Mouse (Mus musculus): Measurements from ENCODE around the gene Wdr31. TPM values are rescaled to one million over a fixed set of nuclear protein-coding genes. Genes with fewer than 3 reads are reported as not detected.

Gene Wdr31
- total RNA-seq, 2 experiments from 2014 or later = 0.50 to 1.2 TPM

- ATAC-seq (replicated peaks; ENCODE audit: poor library complexity) = no peak
Measured at GRCm38 (mm10) chr4:62406133-62406532, 64.6 kb downstream of the Wdr31 start.

DNA sequence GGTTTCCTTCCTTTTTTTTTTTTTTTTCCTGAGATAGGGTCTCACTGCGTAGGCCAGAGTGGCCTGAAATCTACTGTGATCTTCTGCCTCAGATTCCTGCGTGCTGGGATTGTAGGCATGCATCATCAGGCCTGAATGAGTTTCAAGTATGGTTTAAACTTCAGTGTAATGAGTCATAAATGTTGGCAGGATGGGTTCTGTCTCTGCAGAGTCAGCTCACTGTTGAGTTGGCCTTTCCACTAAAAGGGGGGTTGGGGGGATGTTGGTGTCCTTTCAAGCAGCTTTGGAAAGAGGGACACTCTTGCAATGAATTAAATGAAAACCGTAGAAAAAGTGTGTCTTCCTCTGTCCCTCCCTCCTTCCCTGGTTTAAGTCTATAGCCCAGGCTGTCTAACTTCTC, 71.7 kb downstream of the Wdr31 start:
- ATAC-seq (replicated peaks; ENCODE audit: poor library complexity) = no peak

Other genes with a start within 250 kb of the Wdr31 start
- 0.54 TPM in 1 of 2 replicates, not detected in the other for gene Zfp37, start 239.8 kb downstream of the Wdr31 start, total RNA-seq (2015)
- not detected in 2 replicates for gene Zfp37, start 239.8 kb downstream of the Wdr31 start, total RNA-seq (2017)
- 16.9 and 21.8 TPM in 2 replicates for gene Slc31a2, start 208.3 kb downstream of the Wdr31 start, total RNA-seq (2015)
- 18.6 and 23.0 TPM in 2 replicates for gene Slc31a2, start 208.3 kb downstream of the Wdr31 start, total RNA-seq (2017)
- gene Fkbp15, start 110.3 kb downstream of the Wdr31 start, total RNA-seq (2015) = 22.1 and 24.8 TPM in 2 replicates
- 41.4 and 49.9 TPM in 2 replicates for gene Fkbp15, start 110.3 kb downstream of the Wdr31 start, total RNA-seq (2017)
- 19.3 and 22.3 TPM in 2 replicates for gene Slc31a1, start 110.2 kb downstream of the Wdr31 start, total RNA-seq (2015)
- gene Slc31a1, start 110.2 kb downstream of the Wdr31 start, total RNA-seq (2017) = 18.4 and 18.9 TPM in 2 replicates
- 166 and 206 TPM in 2 replicates for gene Cdc26, start 62.3 kb downstream of the Wdr31 start, total RNA-seq (2015)
- gene Cdc26, start 62.3 kb downstream of the Wdr31 start, total RNA-seq (2017) = 134 and 150 TPM in 2 replicates
- 14.8 and 16.7 TPM in 2 replicates for gene Prpf4, start 62.1 kb downstream of the Wdr31 start, total RNA-seq (2015)
- 14.4 and 15.9 TPM in 2 replicates for gene Prpf4, start 62.1 kb downstream of the Wdr31 start, total RNA-seq (2017)
- gene Rnf183, start 35.6 kb downstream of the Wdr31 start, total RNA-seq (2015) = not detected in 2 replicates
- not detected in 2 replicates for gene Rnf183, start 35.6 kb downstream of the Wdr31 start, total RNA-seq (2017)
- not detected in 2 replicates for gene Bspry, start 9.2 kb upstream of the Wdr31 start, total RNA-seq (2015)
- gene Bspry, start 9.2 kb upstream of the Wdr31 start, total RNA-seq (2017) = not detected in 2 replicates
- 1.1 and 3.3 TPM in 2 replicates for gene Hdhd3, start 32.6 kb upstream of the Wdr31 start, total RNA-seq (2015)
- 0.92 and 2.5 TPM in 2 replicates for gene Hdhd3, start 32.6 kb upstream of the Wdr31 start, total RNA-seq (2017)
- 33.6 and 50.9 TPM in 2 replicates for gene Alad, start 49.0 kb upstream of the Wdr31 start, total RNA-seq (2015)
- gene Alad, start 49.0 kb upstream of the Wdr31 start, total RNA-seq (2017) = 24.1 and 25.0 TPM in 2 replicates
- gene Pole3, start 54.2 kb upstream of the Wdr31 start, total RNA-seq (2015) = 56.8 and 60.9 TPM in 2 replicates
- 80.7 TPM in 2 replicates for gene Pole3, start 54.2 kb upstream of the Wdr31 start, total RNA-seq (2017)
- gene 4933430I17Rik, start 54.5 kb upstream of the Wdr31 start, total RNA-seq (2015) = 0.27 TPM in 1 of 2 replicates, not detected in the other
- gene 4933430I17Rik, start 54.5 kb upstream of the Wdr31 start, total RNA-seq (2017) = 0.08 and 1.4 TPM in 2 replicates
- gene Rgs3, start 89.0 kb upstream of the Wdr31 start, total RNA-seq (2015) = 4.2 and 5.2 TPM in 2 replicates
- gene Rgs3, start 89.0 kb upstream of the Wdr31 start, total RNA-seq (2017) = 9.7 and 10.8 TPM in 2 replicates

Measured in megakaryocyte progenitor cell, adult 5-6 weeks (primary cell).